Mouse (Mus musculus) midbrain, embryonic 14.5 days (tissue): Measurements from ENCODE around the gene Gm9837. TPM values are rescaled to one million over a fixed set of nuclear protein-coding genes. Genes with fewer than 3 reads are reported as not detected.

Experiments
- ATAC-seq: fragments of 200-750 bp; cut with Nextera tagmentation; 2 replicates; pipeline ENCODE4 v1.8.0; 2017; ENCODE audit warnings: moderate number of reproducible peaks, moderate library complexity; ENCODE audit not compliant: low FRiP score, low TSS enrichment
- DNase-seq: peaks from one replicate; pipeline ENCODE4 v3.0.0-alpha.2; 2015
- H3K27ac ChIP-seq: fragments of 300-500 bp; sonication (generic); replicated peaks from 2 replicates; pipeline ENCODE4 v1.5.1; 2014; ENCODE audit warnings: mild to moderate bottlenecking, low read depth, low read length, moderate library complexity
- H3K27me3 ChIP-seq: fragments of 300-500 bp; sonication (generic); 2 replicates; pipeline ENCODE4 v1.6.1; 2014; ENCODE audit warnings: low read length, control low read depth, mixed read lengths; ENCODE audit not compliant: control insufficient read depth, insufficient read depth
- H3K36me3 ChIP-seq: fragments of 300-500 bp; sonication (generic); 2 replicates; pipeline ENCODE4 v1.6.1; 2014; ENCODE audit warnings: low read length, control low read depth; ENCODE audit not compliant: control insufficient read depth, insufficient read depth
- H3K4me1 ChIP-seq: fragments of 300-500 bp; sonication (generic); 2 replicates; pipeline ENCODE4 v1.6.1; 2014; ENCODE audit warnings: mild to moderate bottlenecking, antibody characterized with exemption, low read length, control low read depth; ENCODE audit not compliant: control insufficient read depth, insufficient read depth
- H3K4me2 ChIP-seq: fragments of 300-500 bp; sonication (generic); 2 replicates; pipeline ENCODE4 v1.6.1; 2014; ENCODE audit warnings: mild to moderate bottlenecking, low read length, moderate library complexity
- H3K4me3 ChIP-seq: fragments of 300-500 bp; sonication (generic); replicated peaks from 2 replicates; pipeline ENCODE4 v1.5.1; 2014; ENCODE audit warnings: low read depth, low read length
- H3K9ac ChIP-seq: fragments of 300-500 bp; sonication (generic); replicated peaks from 2 replicates; pipeline ENCODE4 v1.6.1; 2014; ENCODE audit warnings: mild to moderate bottlenecking, low read length, moderate library complexity
- H3K9me3 ChIP-seq: fragments of 300-500 bp; sonication (generic); 2 replicates; pipeline ENCODE4 v1.6.1; 2016; ENCODE audit warnings: low read length, control low read depth, mixed read lengths; ENCODE audit not compliant: control insufficient read depth
- WGBS: fragments of 180-500 bp; shearing (Covaris S2); extraction: QIAGEN DNeasy Blood & Tissue Kit; methylation state at CpG from one replicate; pipeline ENCODE4 v1.1.7; 2014; 5-methylcytosine and 5-hydroxymethylcytosine counted together
- polyA plus RNA-seq: library from polyadenylated mRNA; unstranded; fragments of >200 nt; fragmentation: Nextera tagmentation; extraction: Ambion mirVana; gene quantifications from 2 replicates; pipeline ENCODE4 v1.2.1, GENCODE M21; 2014

The Gm9837 gene
- polyA plus RNA-seq, 1 experiment from 2014 or later, result not detected

DNA sequence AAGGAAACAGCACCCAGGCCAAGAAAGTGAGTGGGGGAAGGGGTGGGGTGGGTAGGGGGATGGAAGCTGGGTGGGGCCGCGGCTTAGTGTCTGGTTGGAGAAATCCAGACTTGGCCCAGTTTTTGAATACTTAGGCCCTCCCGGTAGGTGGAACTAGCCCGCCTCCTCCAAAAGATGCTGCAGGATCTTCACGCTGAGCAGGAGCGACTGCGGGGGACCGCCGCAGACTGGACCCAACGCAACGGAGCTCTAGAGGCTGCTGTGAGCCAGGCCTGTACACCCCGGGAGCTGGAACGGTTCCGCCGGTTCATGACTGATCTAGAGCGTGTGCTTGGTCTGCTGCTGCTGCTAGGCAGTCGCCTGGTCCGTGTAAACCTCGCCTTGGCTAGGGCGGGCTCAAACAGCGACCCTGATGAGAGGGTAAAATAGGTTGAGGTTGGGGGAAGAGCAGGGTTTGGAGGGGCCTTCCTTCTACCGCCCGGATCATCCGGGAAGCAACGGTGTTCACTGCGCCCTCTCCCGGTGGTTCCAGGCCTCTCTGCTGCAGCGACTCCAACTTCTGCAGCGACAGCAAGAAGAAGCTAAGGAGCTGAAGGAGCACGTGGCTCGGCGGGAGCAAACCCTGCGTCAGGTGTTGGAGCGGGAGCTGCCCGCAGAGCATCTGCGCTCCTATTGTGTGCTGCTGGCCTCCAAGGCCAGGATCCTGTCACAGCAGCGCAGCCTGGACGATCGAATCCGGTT is 3.9 kb downstream of the Gm9837 start:
- Histone ChIP-seq H3K27ac (no peak overlapping the region), H3K4me3 (peak overlapping the region; percentile 28), H3K27me3 (peaks cover 69% of the 10 kb centered on the region), H3K36me3 (no peaks in the 10 kb centered on the region), H3K9me3 (no peaks in the 10 kb centered on the region), H3K9ac (peak overlapping the region; percentile 34; the same call in 1 of the 2 replicates), H3K4me1 (peaks cover 16% of the 10 kb centered on the region; the same call in 1 of the 2 replicates), H3K4me2 (peak overlapping the region; percentile 53)
- 5% methylated on average over 40 of the region's 40 CpGs for WGBS
- ATAC-seq (no peak; the same call in 1 of the 2 replicates), DNase-seq (peak; percentile 88)

DNA sequence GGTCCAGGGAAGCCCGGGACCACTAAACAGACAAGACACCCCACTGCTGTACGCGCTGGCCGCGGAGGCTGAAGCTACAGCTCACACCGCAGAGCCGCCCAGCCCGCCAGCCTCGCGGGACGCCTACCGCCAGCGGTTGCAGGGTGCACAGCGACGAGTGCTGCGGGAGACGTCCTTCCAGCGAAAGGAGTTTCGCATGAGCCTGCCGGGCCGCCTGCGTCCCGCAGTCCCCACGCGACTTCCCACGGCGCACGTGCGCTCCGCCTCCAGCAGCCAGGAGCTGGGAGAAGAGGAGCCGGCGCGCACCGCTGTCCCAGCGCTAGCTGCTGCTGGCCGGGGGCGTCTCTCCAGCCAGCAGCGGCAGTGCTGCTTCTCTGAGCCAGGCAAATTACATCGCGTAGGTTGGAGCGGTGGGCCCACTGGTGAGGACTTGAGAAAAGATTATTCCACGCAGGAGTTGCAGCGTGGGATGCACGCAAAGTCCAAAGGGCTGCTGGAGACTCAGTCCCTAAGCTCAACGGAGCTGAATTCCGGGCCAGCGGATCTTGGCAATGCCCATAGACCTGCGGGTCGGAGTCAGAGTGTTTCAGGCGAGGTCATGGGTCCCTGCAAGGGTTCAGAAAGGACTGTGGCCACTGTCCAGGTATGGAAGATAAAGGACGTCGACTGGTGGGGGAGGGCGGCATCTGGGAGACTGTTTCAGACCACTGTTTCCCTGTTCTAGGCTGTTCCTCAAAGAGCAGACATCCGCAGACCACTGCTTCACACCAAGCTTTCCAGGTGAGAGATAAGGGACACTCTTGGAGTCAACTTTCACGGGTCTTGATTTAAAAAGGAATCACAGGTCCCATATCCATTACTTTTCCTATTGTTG is 6.5 kb downstream of the Gm9837 start:
- H3K9ac ChIP-seq, result peak overlapping the region; percentile 36; the same call in 1 of the 2 replicates
- DNase-seq, result peak; percentile 71
- WGBS, result 7% methylated on average over 55 of the region's 55 CpGs

GRCm38 (mm10) chr11:53461727-53462126 is 8.6 kb downstream of the Gm9837 start:
- Histone ChIP-seq H3K36me3 (no peaks in the 10 kb centered on the region), H3K9ac (no peak overlapping the region), H3K27me3 (peaks cover 76% of the 10 kb centered on the region), H3K9me3 (no peaks in the 10 kb centered on the region), H3K4me1 (0 out of 2 replicates have a peak, but pooled peaks cover 11% of the 10 kb centered on the region), H3K27ac (no peak overlapping the region), H3K4me2 (no peak overlapping the region), H3K4me3 (no peak overlapping the region)
- DNase-seq (no peak), ATAC-seq (no peak)
- WGBS, result 26% methylated on average over 5 of the region's 5 CpGs

More for the DNA sequence above, 6.5 kb downstream of the Gm9837 start:
- H3K9me3 ChIP-seq, result no peaks in the 10 kb centered on the region
- ATAC-seq, result no peak
- no peaks in the 10 kb centered on the region for H3K36me3 ChIP-seq
- peak overlapping the region; percentile 39 for H3K4me3 ChIP-seq
- no peak overlapping the region for H3K27ac ChIP-seq
- H3K27me3 ChIP-seq, result peaks cover 69% of the 10 kb centered on the region
- peak overlapping the region; percentile 74 for H3K4me2 ChIP-seq
- 0 out of 2 replicates have a peak, but pooled peaks cover 8% of the 10 kb centered on the region for H3K4me1 ChIP-seq

DNA sequence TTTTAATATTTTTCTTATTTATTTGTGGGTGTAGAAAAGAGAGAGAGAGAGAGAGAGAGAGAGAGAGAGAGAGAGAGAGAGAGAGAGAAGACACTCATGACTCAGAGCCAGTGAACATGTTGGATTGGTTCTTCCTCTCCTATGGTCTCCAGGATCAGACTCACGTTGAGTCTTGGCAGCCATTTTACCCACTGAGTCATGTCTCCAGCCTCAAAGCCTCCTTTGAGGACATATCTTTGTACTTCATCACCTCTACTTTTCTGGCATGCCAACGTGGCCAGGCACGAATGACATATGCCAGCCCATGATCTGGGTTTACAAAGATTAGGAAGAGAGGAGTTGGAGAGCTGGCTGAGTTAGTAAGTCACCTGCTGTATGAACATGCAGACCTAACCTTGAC is 10.1 kb downstream of the Gm9837 start:
- 0 out of 2 replicates have a peak, but pooled peaks cover 8% of the 10 kb centered on the region for H3K4me1 ChIP-seq
- no peaks in the 10 kb centered on the region for H3K36me3 ChIP-seq
- DNase-seq, result no peak
- no peak for ATAC-seq
- H3K4me3 ChIP-seq, result no peak overlapping the region
- no peak overlapping the region for H3K27ac ChIP-seq
- H3K4me2 ChIP-seq, result no peak overlapping the region
- H3K27me3 ChIP-seq, result peaks cover 70% of the 10 kb centered on the region
- WGBS, result 87% methylated on average over 3 of the region's 3 CpGs
- H3K9ac ChIP-seq, result no peak overlapping the region
- H3K9me3 ChIP-seq, result no peaks in the 10 kb centered on the region

GRCm38 (mm10) chr11:53458996-53459395 is 11.3 kb downstream of the Gm9837 start:
- H3K9ac ChIP-seq, result no peak overlapping the region
- 49% methylated on average over 3 of the region's 3 CpGs for WGBS
- ATAC-seq (no peak), DNase-seq (no peak)
- 0 out of 2 replicates have a peak, but pooled peaks cover 7% of the 10 kb centered on the region for H3K4me1 ChIP-seq
- H3K4me2 ChIP-seq, result no peak overlapping the region
- no peak overlapping the region for H3K27ac ChIP-seq
- H3K36me3 ChIP-seq, result no peaks in the 10 kb centered on the region
- H3K4me3 ChIP-seq, result no peak overlapping the region
- H3K27me3 ChIP-seq, result peaks cover 58% of the 10 kb centered on the region
- H3K9me3 ChIP-seq, result no peaks in the 10 kb centered on the region

DNA sequence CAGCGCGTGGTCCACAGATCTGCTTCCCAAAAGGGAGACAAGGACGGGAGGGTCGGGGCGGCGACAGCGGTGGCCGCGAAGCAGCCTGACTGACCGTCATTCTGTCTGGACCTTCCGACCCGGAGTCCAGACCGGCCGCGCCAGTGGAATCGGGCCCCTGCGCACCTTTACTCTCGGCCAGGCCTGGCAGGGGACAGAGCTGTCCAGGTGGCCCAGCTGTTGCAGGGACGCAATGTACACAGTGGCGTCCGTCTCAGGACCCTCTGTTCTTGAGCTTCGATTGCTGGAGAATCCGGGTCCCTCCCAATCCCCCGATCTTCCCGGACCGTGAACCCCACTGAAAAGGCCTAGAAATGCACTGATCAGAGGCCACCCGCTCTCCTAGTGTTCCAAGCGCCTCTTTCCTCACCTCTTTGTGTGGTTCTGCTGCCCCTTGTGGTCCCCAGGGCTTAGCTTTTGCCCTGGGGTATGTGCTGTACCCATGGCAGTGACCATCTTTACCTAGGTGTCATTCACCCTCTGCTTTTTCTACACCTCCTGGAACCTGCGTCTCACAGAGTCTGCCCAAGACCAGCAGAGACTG is 12.8 kb downstream of the Gm9837 start:
- peak; percentile 4 for DNase-seq
- Histone ChIP-seq H3K27ac (no peak overlapping the region), H3K9ac (peak overlapping the region; percentile 52), H3K36me3 (no peaks in the 10 kb centered on the region), H3K4me3 (peak overlapping the region; percentile 39), H3K27me3 (peaks cover 43% of the 10 kb centered on the region), H3K4me1 (0 out of 2 replicates have a peak, but pooled peaks cover 3% of the 10 kb centered on the region), H3K4me2 (peak overlapping the region; percentile 75), H3K9me3 (no peaks in the 10 kb centered on the region)
- no peak; the same call in 1 of the 2 replicates for ATAC-seq
- WGBS, result 6% methylated on average over 29 of the region's 29 CpGs

DNA sequence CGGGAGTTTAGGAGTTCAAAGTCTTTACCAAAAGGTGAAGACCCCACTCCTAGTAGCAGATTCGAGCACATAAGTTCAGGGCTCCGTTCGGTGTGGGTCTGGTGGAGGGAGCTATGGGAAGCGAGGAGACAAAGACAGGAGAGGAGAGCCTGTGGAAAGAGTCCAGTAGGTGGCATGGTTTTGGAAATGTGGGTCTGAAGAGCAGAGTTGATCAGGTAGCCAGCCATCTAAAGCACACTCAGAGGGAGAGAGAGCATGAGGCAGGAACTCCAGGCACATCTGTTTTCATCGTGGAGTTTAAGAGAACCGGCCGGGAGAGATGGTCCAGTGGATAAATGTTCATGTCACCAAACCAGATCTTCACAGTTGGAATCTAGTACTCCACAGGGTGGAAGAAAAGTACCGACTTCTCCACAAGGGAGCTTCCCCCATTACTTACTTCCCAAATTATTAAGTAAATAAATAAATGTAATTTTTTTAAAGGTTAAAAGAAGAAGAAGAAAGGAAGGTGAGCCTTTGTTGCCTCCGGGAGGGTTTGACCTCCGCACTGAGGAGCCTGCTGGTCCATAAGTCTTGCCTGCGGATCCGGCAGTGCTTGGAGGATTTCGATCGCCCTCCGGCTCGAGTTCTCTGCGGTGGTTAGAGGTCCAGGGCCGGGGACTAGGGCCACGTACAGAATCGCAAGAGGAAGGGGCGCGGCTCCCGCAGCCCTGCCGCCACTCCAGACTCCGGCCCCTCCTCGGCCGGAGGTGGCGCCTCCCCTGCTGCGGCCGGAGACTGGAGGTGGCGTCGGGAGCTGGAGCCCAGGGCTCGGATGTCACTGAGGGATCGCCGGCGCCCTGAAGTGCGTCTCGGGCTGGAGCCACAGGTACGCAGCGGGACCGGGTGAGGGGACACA is 13.6 kb downstream of the Gm9837 start, which contains the start of the genes Gm10447 and Shroom1:
TSS of gene Gm10447 (minus strand) at position 637 of the 898 bp plus-strand sequence.
TSS of gene Shroom1 (plus strand) at position 732 of the 898 bp plus-strand sequence.
- H3K4me3 ChIP-seq, result peak within 1 kb of the TSS; percentile 39
- no peak within 1 kb of the TSS for H3K27ac ChIP-seq
- DNase-seq, result peak; percentile 63
- peak within 1 kb of the TSS; percentile 52 for H3K9ac ChIP-seq
- H3K9me3 ChIP-seq, result no peaks in the 10 kb centered on the region
- peak within 1 kb of the TSS; percentile 75 for H3K4me2 ChIP-seq
- 0 out of 2 replicates have a peak, but pooled peaks cover 3% of the 10 kb centered on the region for H3K4me1 ChIP-seq
- peaks cover 36% of the 10 kb centered on the region for H3K27me3 ChIP-seq
- ATAC-seq, result peak; percentile 20; the same call in 1 of the 2 replicates
- H3K36me3 ChIP-seq, result no peaks in the 10 kb centered on the region
- WGBS, result 4% methylated on average over 42 of the region's 42 CpGs
